Mouse (Mus musculus) brain, embryonic 14.5 days (tissue): ENCODE measurements around the gene Mylk2.

ENCODE experiments used
- CTCF ChIP-seq: fragments of 200-500 bp; IDR thresholded peaks from 2 replicates; pipeline ENCODE4 v1.5.1; 2012; ENCODE audit warnings: inconsistent platforms, mild to moderate bottlenecking, moderate library complexity, borderline replicate concordance; ENCODE audit not compliant: insufficient read depth, insufficient read length; ENCODE audit errors: extremely low read depth
- POLR2A ChIP-seq: fragments of 200-500 bp; IDR thresholded peaks from 2 replicates; pipeline ENCODE4 v1.6.1; 2012; ENCODE audit warnings: mild to moderate bottlenecking, inconsistent platforms, borderline replicate concordance; ENCODE audit not compliant: poor library complexity, insufficient read depth, insufficient read length, severe bottlenecking; ENCODE audit errors: extremely low read depth

- TF ChIP-seq CTCF (no peak), POLR2A (no peak)
These were observed 39.4 kb downstream of the Mylk2 start for GRCm38 (mm10) chr2:152950358-152951064.
